Mouse (Mus musculus): ENCODE results near the gene Grk1.

DNA sequence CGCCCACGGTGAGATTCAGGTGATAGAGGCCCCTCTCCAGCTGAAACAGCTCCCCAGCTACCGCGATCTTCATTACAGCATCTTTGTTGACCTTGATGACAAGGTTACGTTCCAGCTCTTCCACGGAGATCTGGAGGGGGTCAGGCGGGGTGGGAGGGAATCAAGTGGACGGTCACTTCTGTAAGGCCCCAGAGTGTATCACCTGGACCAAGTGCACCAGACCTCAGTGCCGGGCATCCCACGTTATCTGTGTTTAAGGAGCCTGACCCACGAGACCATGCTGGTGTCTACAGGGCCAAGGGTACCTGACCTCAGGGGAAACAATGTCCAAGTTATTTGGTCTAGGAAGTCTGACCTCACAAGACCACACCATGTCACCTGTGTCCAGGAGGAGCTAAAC is 66.6 kb downstream of the Grk1 start:
- TF ChIP-seq CTCF (conservative IDR thresholded peaks at IDR 0.05; ENCODE audit: low read length) (no peak), NANOG (IDR thresholded peaks at IDR 0.05; ENCODE audit: borderline replicate concordance, low read length) (no peak)

All from E14TG2a.4 (cell line).